Mouse (Mus musculus) CH12.LX (cell line): ENCODE results near the gene Plekhn1. TPM values are rescaled to one million over a fixed set of nuclear protein-coding genes. Genes with fewer than 3 reads are reported as not detected.

Source experiments
- DNase-seq: peaks from one replicate; pipeline ENCODE4 v3.0.0-alpha.2; 2013; ENCODE audit errors: extremely low read depth
- H3K27ac ChIP-seq: 2 replicates; pipeline ENCODE4 v1.5.1; 2012; ENCODE audit warnings: low read depth, mild to moderate bottlenecking, control low read depth, moderate library complexity; ENCODE audit not compliant: insufficient read depth
- H3K27me3 ChIP-seq: replicated peaks from 2 replicates; pipeline ENCODE3; 2012; ENCODE audit warnings: inconsistent platforms
- H3K36me3 ChIP-seq, 2 experiments: replicated peaks in 1 of 2; 2 replicates each; pipeline versions ENCODE3 to v1.6.1; 2012; ENCODE audit warnings: inconsistent platforms in 1 of 2, low read length in 1 of 2, mild to moderate bottlenecking in 1 of 2, mixed read lengths in 1 of 2, moderate library complexity in 1 of 2; ENCODE audit not compliant: control insufficient read depth in 1 of 2, insufficient read depth in 1 of 2
- H3K4me1 ChIP-seq, 2 experiments: 2 replicates each; pipeline ENCODE4 v1.6.1; 2012; ENCODE audit warnings: inconsistent platforms in 1 of 2, moderate library complexity in 1 of 2; ENCODE audit not compliant: insufficient read depth in 2 of 2, control insufficient read depth in 1 of 2
- H3K4me2 ChIP-seq: 2 replicates; pipeline ENCODE4 v1.6.1; 2012; ENCODE audit warnings: low read depth, mild to moderate bottlenecking, control low read depth; ENCODE audit not compliant: poor library complexity, insufficient read depth, severe bottlenecking
- H3K4me3 ChIP-seq, 3 experiments: fragments of 150-350 bp in 1 of 3; sonication (generic) in 1 of 3; replicated peaks in 1 of 3; 2 replicates each; pipeline versions ENCODE3 to v1.5.1; 2011 to 2012; ENCODE audit warnings: low read depth in 2 of 3, low read length in 2 of 3, mild to moderate bottlenecking in 2 of 3, moderate library complexity in 2 of 3, control low read depth in 1 of 3, improper control_type of control experiment in 1 of 3, inconsistent platforms in 1 of 3, mixed read lengths in 1 of 3; ENCODE audit not compliant: poor library complexity in 1 of 3
- H3K79me2 ChIP-seq: replicated peaks from 2 replicates; pipeline ENCODE4 v1.6.1; 2012; ENCODE audit warnings: mild to moderate bottlenecking, moderate library complexity; ENCODE audit not compliant: control insufficient read depth, poor library complexity, insufficient read depth, severe bottlenecking; ENCODE audit errors: extremely low read depth
- H3K9ac ChIP-seq: 2 replicates; pipeline ENCODE4 v1.6.1; 2012; ENCODE audit warnings: low read depth, mild to moderate bottlenecking, control low read depth, moderate library complexity; ENCODE audit not compliant: insufficient read depth
- H3K9me3 ChIP-seq: replicated peaks from 2 replicates; pipeline ENCODE3; 2012; ENCODE audit warnings: low read length, inconsistent platforms, mixed read lengths
- EP300 ChIP-seq: IDR thresholded peaks from 2 replicates; pipeline ENCODE4 v1.6.1; 2011; ENCODE audit warnings: low read length, improper control_type of control experiment
- HCFC1 ChIP-seq: IDR thresholded peaks from 2 replicates; pipeline ENCODE4 v1.6.1; 2012; ENCODE audit warnings: low read depth, mild to moderate bottlenecking, inconsistent platforms, low read length, improper control_type of control experiment
- IRF4 ChIP-seq: IDR thresholded peaks from 2 replicates; pipeline ENCODE4 v1.6.1; 2014; ENCODE audit warnings: low read depth, mild to moderate bottlenecking, inconsistent platforms, low read length, improper control_type of control experiment
- JUN ChIP-seq: IDR thresholded peaks from 2 replicates; pipeline ENCODE4 v1.6.1; 2011; ENCODE audit warnings: low read depth, mild to moderate bottlenecking, low read length, improper control_type of control experiment, moderate library complexity; ENCODE audit not compliant: insufficient read depth
- MYC ChIP-seq: IDR thresholded peaks from 2 replicates; pipeline ENCODE4 v1.6.1; 2011; ENCODE audit warnings: low read depth, mild to moderate bottlenecking, improper control_type of control experiment, low read length
- POLR2AphosphoS2 ChIP-seq: IDR thresholded peaks from 2 replicates; pipeline ENCODE4 v1.6.1; 2011; ENCODE audit warnings: low read depth, low read length, improper control_type of control experiment
- RCOR1 ChIP-seq: conservative IDR thresholded peaks from 2 replicates; pipeline ENCODE4 v1.6.1; 2012; ENCODE audit warnings: low read depth, mild to moderate bottlenecking, inconsistent platforms, low read length, improper control_type of control experiment
- UBTF ChIP-seq: IDR thresholded peaks from 2 replicates; pipeline ENCODE4 v1.6.1; 2012; ENCODE audit warnings: low read depth, mild to moderate bottlenecking, inconsistent platforms, low read length, improper control_type of control experiment, moderate library complexity
- dilution Hi-C: fragments of 300-500 bp; cut with MboI; formaldehyde crosslinking; loops from 2 replicates; pipeline ENCODE4 v1.14.3; 2020; ENCODE audit warnings: low sequenced_read_pairs; ENCODE audit not compliant: extremely low pct_unique_long_range_greater_than_20kb, extremely low pct_ligation_motif_present
- in situ Hi-C: fragments of 300-500 bp; cut with MboI; formaldehyde crosslinking; loops from 3 replicates; pipeline ENCODE4 v1.14.3; 2019; ENCODE audit warnings: low sequenced_read_pairs, low pct_ligation_motif_present, low pct_unique_long_range_greater_than_20kb, mixed read lengths
- polyA plus RNA-seq: library from polyadenylated mRNA; unstranded; fragments of >175 nt; gene quantifications from 2 replicates; pipeline ENCODE4 v1.2.1, GENCODE M21; 2012; ENCODE audit warnings: low read depth; ENCODE audit not compliant: insufficient read length
- total RNA-seq, 2 experiments: library from RNA; depleted of rRNA; stranded (reverse); fragments of 300-350 nt in 1 of 2; fragments of >200 nt in 1 of 2; gene quantifications; 2 replicates each; pipeline ENCODE4 v1.2.3; 2012 to 2014

Plekhn1 gene
- total and polyA plus RNA-seq, 3 experiments: 3.3 to 9.7 (median 6.5) TPM

DNA sequence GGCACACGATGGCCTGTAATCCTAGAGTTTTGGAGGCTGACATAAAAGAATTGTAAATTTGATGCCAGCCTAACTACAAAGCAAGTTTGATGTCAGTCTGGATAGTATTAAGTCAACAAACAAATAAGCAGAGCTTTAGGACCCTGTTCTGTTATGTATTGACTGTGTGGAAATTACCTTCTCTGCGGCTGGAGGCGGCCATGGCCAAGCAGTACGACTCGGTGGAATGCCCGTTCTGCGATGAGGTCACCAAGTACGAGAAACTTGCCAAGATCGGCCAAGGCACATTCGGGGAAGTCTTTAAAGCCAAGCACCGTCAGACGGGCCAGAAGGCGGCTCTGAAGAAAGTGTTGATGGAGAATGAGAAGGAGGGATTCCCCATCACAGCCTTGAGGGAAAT is 21.5 kb downstream of the Plekhn1 start:
- Histone ChIP-seq H3K4me2 (no peak overlapping the region), H3K4me3 (no peak overlapping the region), H3K27ac (no peak overlapping the region), H3K27me3 (no peaks in the 10 kb centered on the region), H3K79me2 (no peaks in the 10 kb centered on the region), H3K4me1 (peaks cover 13 to 15% of the 10 kb centered on the region in 2 experiments), H3K9ac (no peak overlapping the region), H3K36me3 (no peaks in the 10 kb centered on the region), H3K9me3 (no peaks in the 10 kb centered on the region)
- no peak for DNase-seq
- TF ChIP-seq EP300: no peak
- TF ChIP-seq IRF4: peak; percentile 71; the same call in 1 of the 2 replicates
- dilution Hi-C loops (no loop called here), in situ Hi-C loops (no loop called here)

- no peak overlapping the region for H3K4me2 ChIP-seq
- H3K4me3 ChIP-seq: no peak overlapping the region
- no peak overlapping the region for H3K9ac ChIP-seq
- H3K27ac ChIP-seq: no peak overlapping the region
- H3K79me2 ChIP-seq: no peaks in the 10 kb centered on the region
- in situ Hi-C loops: no loop called here
- dilution Hi-C loops: no loop called here
- no peak for TF ChIP-seq EP300
- no peak for TF ChIP-seq MYC
- TF ChIP-seq POLR2AphosphoS2: no peak
- TF ChIP-seq HCFC1: no peak
- TF ChIP-seq, all 38 proteins: peak for 0
- no peaks in the 10 kb centered on the region for H3K9me3 ChIP-seq
- no peaks in the 10 kb centered on the region for H3K36me3 ChIP-seq
- H3K4me1 ChIP-seq: peaks cover 0 to 7% of the 10 kb centered on the region in 2 experiments; a peak in 3 of 4 replicates
- no peak for DNase-seq
- H3K27me3 ChIP-seq: peaks cover 3% of the 10 kb centered on the region
Observed at GRCm38 (mm10) chr4:156209963-156210635, 24.6 kb downstream of the Plekhn1 start.

GRCm38 (mm10) chr4:156208872-156209271 is 25.8 kb downstream of the Plekhn1 start:
- H3K4me2 ChIP-seq: no peak overlapping the region
- in situ Hi-C loops: no loop called here
- no peak overlapping the region for H3K9ac ChIP-seq
- H3K36me3 ChIP-seq: no peaks in the 10 kb centered on the region
- peaks cover 0 to 3% of the 10 kb centered on the region in 2 experiments; a peak in 2 of 4 replicates for H3K4me1 ChIP-seq
- no peaks in the 10 kb centered on the region for H3K9me3 ChIP-seq
- DNase-seq: no peak
- TF ChIP-seq JUN (no peak), UBTF (no peak), RCOR1 (no peak)
- no peak overlapping the region for H3K4me3 ChIP-seq
- H3K79me2 ChIP-seq: no peaks in the 10 kb centered on the region
- no peak overlapping the region for H3K27ac ChIP-seq
- H3K27me3 ChIP-seq: peaks cover 15% of the 10 kb centered on the region
- dilution Hi-C loops: no loop called here
